Comparison of ENCODE assay signal across 12 mouse cellular contexts in the genomic region with DNA sequence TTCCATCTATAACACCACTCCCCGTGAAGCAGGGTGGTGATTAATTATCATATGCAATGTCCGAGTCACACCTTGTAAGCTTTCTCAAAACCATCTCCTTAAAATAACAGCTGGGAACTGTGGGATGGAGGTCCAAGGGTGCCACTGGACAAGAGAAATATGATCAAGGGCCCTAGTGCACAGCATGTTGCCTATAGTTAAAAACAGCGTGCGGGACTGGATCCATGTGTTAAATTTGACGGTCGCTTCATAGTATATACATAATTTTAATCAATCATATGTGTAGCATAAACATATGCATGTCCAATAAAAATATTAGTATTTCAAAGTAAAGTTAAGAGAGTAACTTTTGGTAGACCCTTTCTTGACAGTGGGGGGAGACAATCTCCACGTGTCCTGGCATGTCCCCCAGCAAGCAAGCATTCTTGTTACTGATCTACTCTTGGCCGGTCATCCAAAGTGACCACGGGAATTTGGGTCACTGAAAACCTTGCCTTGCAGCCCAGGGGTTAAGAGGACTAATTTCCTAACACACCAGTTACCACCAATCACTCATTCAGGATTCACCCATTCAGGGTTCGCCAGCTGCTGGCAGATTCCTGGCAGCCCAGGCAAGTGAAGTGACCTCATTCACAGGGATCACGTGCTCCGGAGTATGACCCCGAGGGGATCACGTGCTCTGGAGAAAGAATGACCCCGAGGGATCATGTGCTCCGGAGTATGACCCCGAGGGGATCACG.
DNase-seq lines count a peak whose midpoint lies in the region; ATAC-seq and TF ChIP-seq lines count a peak whose summit lies in the region.
"Had no signal": no experiment of that assay in that cellular context is flagged by ENCODE, and none has a peak within 500 bp of the region (broad histone marks: within the 10 kb centered on the region; RNA-seq: fewer than 3 reads in every experiment).

No protein-coding gene starts in this region.

- no peaks in the 10 kb centered on the region for H3K27me3 ChIP-seq in kidney, adult 2 months (replicated peaks; ENCODE audit: control insufficient read depth, insufficient read depth, low read length)
- no peaks in the 10 kb centered on the region for H3K27me3 ChIP-seq in lung, postnatal 0 days (replicated peaks; ENCODE audit: insufficient read depth, low read length)
- H3K27me3 ChIP-seq in midbrain, embryonic 11.5 days (ENCODE audit: control insufficient read depth, insufficient read depth, low read length): no peaks in the 10 kb centered on the region

- H3K9me3 ChIP-seq in lung, postnatal 0 days (ENCODE audit: low read length): no peaks in the 10 kb centered on the region
- no peaks in the 10 kb centered on the region for H3K9me3 ChIP-seq in midbrain, embryonic 11.5 days (ENCODE audit: control insufficient read depth, low read length)

- TF ChIP-seq EP300 in lung, postnatal 0 days (IDR thresholded peaks at IDR 0.05): no peak

- TF ChIP-seq POLR2A in kidney, adult 2 months (IDR thresholded peaks at IDR 0.05; ENCODE audit: low read depth, low read length): no peak

- no peaks in the 10 kb centered on the region for H3K36me3 ChIP-seq in kidney, adult 2 months (ENCODE audit: control insufficient read depth, insufficient read depth, low read length)
- H3K36me3 ChIP-seq in lung, postnatal 0 days (ENCODE audit: insufficient read depth, low read length): no peaks in the 10 kb centered on the region
- H3K36me3 ChIP-seq in midbrain, embryonic 11.5 days (ENCODE audit: control insufficient read depth, insufficient read depth, low read length): no peaks in the 10 kb centered on the region

- H3K4me2 ChIP-seq in lung, postnatal 0 days (replicated peaks; ENCODE audit: low read depth, low read length): no peak overlapping the region
- no peak overlapping the region for H3K4me2 ChIP-seq in midbrain, embryonic 11.5 days

- no peak for TF ChIP-seq CTCF in kidney, adult 2 months (conservative IDR thresholded peaks at IDR 0.05; ENCODE audit: insufficient read depth, insufficient read length, low read depth, low read length)
- TF ChIP-seq CTCF in lung, postnatal 0 days (IDR thresholded peaks at IDR 0.05): no peak

- H3K9ac ChIP-seq in lung, postnatal 0 days (replicated peaks; ENCODE audit: low read depth): no peak overlapping the region
- no peak overlapping the region for H3K9ac ChIP-seq in midbrain, embryonic 11.5 days (ENCODE audit: low read length)

- intact Hi-C loops in gastrocnemius, postnatal 36 days (cut with DNase I): no loop called here

- H3K4me3 ChIP-seq in kidney, adult 2 months (ENCODE audit: insufficient read depth, low read depth, low read length): no peak overlapping the region
- H3K4me3 ChIP-seq in lung, postnatal 0 days (ENCODE audit: low read depth, low read length): no peak overlapping the region
- H3K4me3 ChIP-seq in midbrain, embryonic 11.5 days (ENCODE audit: low read depth, low read length): no peak overlapping the region

- H3K4me1 ChIP-seq in kidney, adult 2 months (ENCODE audit: control insufficient read depth, insufficient read depth, low read length): no peaks in the 10 kb centered on the region
- H3K4me1 ChIP-seq in lung, postnatal 0 days (ENCODE audit: insufficient read depth, low read depth, low read length): no peaks in the 10 kb centered on the region
- H3K4me1 ChIP-seq in midbrain, embryonic 11.5 days (ENCODE audit: control insufficient read depth, insufficient read depth, low read length): peaks cover 11% of the 10 kb centered on the region

- WGBS in kidney, adult 2 months: 44% methylated on average over 18 of the region's 18 CpGs
- WGBS in lung, postnatal 0 days: 69% methylated on average over 18 of the region's 18 CpGs
- WGBS in midbrain, embryonic 11.5 days: 84% methylated on average over 18 of the region's 18 CpGs

- DNase-seq in gastrocnemius, adult 18-20 months (ENCODE audit: low spot score): peak; percentile 41
- DNase-seq in gastrocnemius, postnatal 36 days: no peak
- peak; percentile 79 for DNase-seq in Muller cell, postnatal 12 days (ENCODE audit: inconsistent ontology term)
- DNase-seq in kidney, adult 2 months: peak; percentile 76
- peak; percentile 46 for DNase-seq in lung, postnatal 0 days (ENCODE audit: low spot score)
- DNase-seq in midbrain, embryonic 11.5 days (ENCODE audit: low spot score, missing footprints): no peak
- no peak for DNase-seq in embryo, embryonic 9.5 days (ENCODE audit: extremely low spot score)
- DNase-seq in thymus, adult 18-20 months: no peak
- DNase-seq: heart, postnatal 36 days; thymus, postnatal 14 days had no signal

- peak; percentile 33 for ATAC-seq in lung, postnatal 0 days
- no peak for ATAC-seq in midbrain, embryonic 11.5 days (ENCODE audit: low FRiP score)
- ATAC-seq: intestine, embryonic 16.5 days had no signal

- no peak overlapping the region for H3K27ac ChIP-seq in kidney, adult 2 months (ENCODE audit: insufficient read depth, low read depth, low read length)
- no peak overlapping the region for H3K27ac ChIP-seq in lung, postnatal 0 days (ENCODE audit: low read length)
- H3K27ac ChIP-seq in midbrain, embryonic 11.5 days (ENCODE audit: low read depth, low read length): no peak overlapping the region
- H3K27ac ChIP-seq: macrophage had no signal

Comparison
In these comparisons a context has a peak if more than half of its experiments do, and no peak if none do; other contexts are left out.
1. DNase-seq: peak in gastrocnemius, adult 18-20 months (single experiment), Muller cell, postnatal 12 days (single experiment), kidney, adult 2 months (single experiment) and lung, postnatal 0 days (single experiment); none in gastrocnemius, postnatal 36 days (0 of 2), midbrain, embryonic 11.5 days (single experiment), embryo, embryonic 9.5 days (single experiment) and thymus, adult 18-20 months (0 of 2).